ENCODE assay signal across 16 mouse cellular contexts in genomic region chr12:103992945-103993344, GRCm38 (mm10). TPM values are rescaled to one million over a fixed set of nuclear protein-coding genes. Genes with fewer than 3 reads are reported as not detected.
DNase-seq lines count a peak whose midpoint lies in the region; ATAC-seq lines count a peak whose summit lies in the region.
"Had no signal": no experiment of that assay in that cellular context is flagged by ENCODE, and none has a peak within 500 bp of the region (broad histone marks: within the 10 kb centered on the region; RNA-seq: fewer than 3 reads in every experiment).

No protein-coding gene starts in this region.

- intact Hi-C loops in heart, postnatal 25 days (cut with DNase I): no loop called here

- peak; percentile 65 for ATAC-seq in megakaryocyte, adult 5-6 weeks (ENCODE audit: poor library complexity, severe bottlenecking)
- ATAC-seq: activated CD4-positive, CD25-positive, alpha-beta regulatory T cell, adult 4 months; intestine, embryonic 16.5 days had no signal

- DNase-seq in layer of hippocampus, adult 8-10 months (ENCODE audit: low spot score in 2 of 2): peak; percentile 28 to 50
- no peak for DNase-seq in layer of hippocampus, postnatal 14 days (ENCODE audit: low spot score in 2 of 2)
- peak; percentile 34 for DNase-seq in 3T3-L1 (ENCODE audit: low read depth, low spot score)
- DNase-seq in brain, adult 2 months (ENCODE audit: low read depth, low spot score): peak; percentile 77
- DNase-seq in heart, postnatal 25 days (ENCODE audit: low spot score): no peak
- DNase-seq in urinary bladder, postnatal 10 days (ENCODE audit: low spot score): no peak
- DNase-seq: adrenal gland, postnatal 36 days; cerebellum, postnatal 25 days; heart, adult 18-20 months; lung, embryonic 14.5 days; retina, postnatal 1 day; thymus, postnatal 25 days had no signal

RNA-seq across cellular contexts. Expression of gene Serpina11, which starts 3.2 kb away (rescaled TPM):
- not detected for total RNA-seq in layer of hippocampus, adult 8-10 months (2022)
- not detected for total RNA-seq in layer of hippocampus, postnatal 14 days (2021)
- 0.22 and 0.34 TPM in 2 replicates for total RNA-seq in megakaryocyte, adult 5-6 weeks (2015)
- total RNA-seq in megakaryocyte, adult 5-6 weeks (2017): 0.77 and 1.3 TPM in 2 replicates
- total RNA-seq in heart, postnatal 25 days (2021): not detected
- total RNA-seq: adrenal gland, postnatal 36 days; heart, adult 18-20 months had no signal

RNA-seq across cellular contexts. Expression of gene Serpina9, which starts 20.6 kb away (rescaled TPM):
- total RNA-seq in layer of hippocampus, adult 8-10 months (2022): under 1 TPM; 0.10 to 0.32 (median 0.14) TPM
- under 1 TPM in 1 of 2 experiments, not detected in 1; 0.18 TPM for total RNA-seq in layer of hippocampus, postnatal 14 days (2021)
- total RNA-seq in megakaryocyte, adult 5-6 weeks (2015): not detected in 2 replicates
- total RNA-seq in megakaryocyte, adult 5-6 weeks (2017): not detected in 2 replicates
- total RNA-seq in heart, postnatal 25 days (2021): under 1 TPM; 0.08 to 0.13 TPM
- total RNA-seq: adrenal gland, postnatal 36 days had no signal

RNA-seq across cellular contexts. Expression of gene Serpina1e, which starts 34.2 kb away (rescaled TPM):
- under 1 TPM in 1 of 4 experiments, not detected in 3; 0.34 TPM for total RNA-seq in layer of hippocampus, adult 8-10 months (2022)
- total RNA-seq in layer of hippocampus, postnatal 14 days (2021): not detected
- not detected in 2 replicates for total RNA-seq in megakaryocyte, adult 5-6 weeks (2015)
- total RNA-seq in megakaryocyte, adult 5-6 weeks (2017): not detected in 2 replicates
- total RNA-seq in heart, postnatal 25 days (2021): under 1 TPM in 1 of 2 experiments, not detected in 1; 0.20 TPM
- total RNA-seq: left cerebral cortex, adult 8-10 months had no signal

RNA-seq across cellular contexts. Expression of gene Serpina12, which starts 51.3 kb away (rescaled TPM):
- total RNA-seq in layer of hippocampus, adult 8-10 months (2022): not detected
- not detected for total RNA-seq in layer of hippocampus, postnatal 14 days (2021)
- 0.05 and 0.07 TPM in 2 replicates for total RNA-seq in megakaryocyte, adult 5-6 weeks (2015)
- not detected in 2 replicates for total RNA-seq in megakaryocyte, adult 5-6 weeks (2017)
- total RNA-seq in heart, postnatal 25 days (2021): not detected
- total RNA-seq: left cerebral cortex, adult 8-10 months had no signal

Comparison
In these comparisons a context has a peak if more than half of its experiments do, and no peak if none do; other contexts are left out.
1. DNase-seq: peak in layer of hippocampus, adult 8-10 months (2 of 2), 3T3-L1 (single experiment) and brain, adult 2 months (single experiment); none in layer of hippocampus, postnatal 14 days (0 of 2), heart, postnatal 25 days (single experiment) and urinary bladder, postnatal 10 days (single experiment).